Mouse (Mus musculus) kidney, adult 2 months (tissue): ENCODE measurements around the gene Gpd2.

Experiments used
- CTCF ChIP-seq: fragments of 200-500 bp; conservative IDR thresholded peaks from 2 replicates; pipeline ENCODE4 v1.5.1; 2011; ENCODE audit warnings: low read depth, mild to moderate bottlenecking, control low read depth, low read length, moderate library complexity, mixed read lengths; ENCODE audit not compliant: insufficient read depth, insufficient read length
- POLR2A ChIP-seq: fragments of 200-500 bp; IDR thresholded peaks from one replicate; pipeline ENCODE4 v1.6.1; 2011; ENCODE audit warnings: low read depth, low read length, control low read depth

DNA sequence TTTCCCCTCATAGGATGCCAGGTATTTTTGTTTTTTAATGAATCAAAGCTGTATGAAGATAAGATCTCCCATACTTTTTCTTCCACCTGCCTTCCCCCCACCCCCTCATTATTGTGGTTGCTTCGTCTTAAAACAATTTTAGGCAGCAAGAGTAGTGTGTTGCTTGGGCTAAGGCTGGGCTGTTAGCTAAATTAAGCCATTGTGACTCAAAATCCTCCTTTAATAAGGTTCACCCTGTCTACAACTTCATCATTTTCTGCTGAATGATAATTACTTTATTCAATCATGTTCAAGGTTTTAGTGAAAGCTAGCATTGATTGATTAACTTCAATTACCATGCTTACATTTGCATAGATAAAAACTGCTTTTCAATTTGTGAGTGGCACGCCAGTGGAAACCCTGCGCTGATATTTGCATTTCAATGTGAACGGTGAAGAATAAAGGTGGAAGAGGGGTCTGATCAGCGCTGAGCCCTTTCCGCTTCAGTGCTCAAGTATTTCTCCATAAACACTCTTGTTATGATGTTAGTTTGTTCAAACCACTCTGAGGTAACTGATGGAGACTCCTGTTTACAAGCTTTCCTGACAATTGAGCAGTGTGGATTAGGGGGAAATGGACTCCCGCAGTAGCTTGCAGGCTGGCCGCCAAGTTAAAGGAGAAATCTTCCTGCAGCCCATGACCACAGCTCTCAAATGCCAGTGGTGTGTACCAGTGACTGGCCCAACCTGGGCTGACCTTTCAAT lies 140.9 kb downstream of the Gpd2 start:
- no peak for TF ChIP-seq POLR2A
- TF ChIP-seq CTCF, result no peak
